Mouse (Mus musculus) erythroblast, embryonic 14.5 days (primary cell): Measurements from ENCODE around the gene Aco2.

Experiments
- GATA1 ChIP-seq: IDR thresholded peaks from 2 replicates; pipeline ENCODE4 v1.6.1; 2012; ENCODE audit warnings: low read length, inconsistent platforms, mixed read lengths
- TAL1 ChIP-seq: IDR thresholded peaks from 3 replicates; pipeline ENCODE4 v1.6.1; 2012; ENCODE audit warnings: low read length, inconsistent platforms, mixed read lengths

- TF ChIP-seq GATA1 (peak; percentile 43; the same call in 1 of the 2 replicates), TAL1 (no peak; the same call in 2 of the 3 replicates)
Measured at GRCm38 (mm10) chr15:81924933-81925332, 52.8 kb downstream of the Aco2 start.
